Comparison of ENCODE assay signal across 9 mouse cellular contexts in the genomic region with DNA sequence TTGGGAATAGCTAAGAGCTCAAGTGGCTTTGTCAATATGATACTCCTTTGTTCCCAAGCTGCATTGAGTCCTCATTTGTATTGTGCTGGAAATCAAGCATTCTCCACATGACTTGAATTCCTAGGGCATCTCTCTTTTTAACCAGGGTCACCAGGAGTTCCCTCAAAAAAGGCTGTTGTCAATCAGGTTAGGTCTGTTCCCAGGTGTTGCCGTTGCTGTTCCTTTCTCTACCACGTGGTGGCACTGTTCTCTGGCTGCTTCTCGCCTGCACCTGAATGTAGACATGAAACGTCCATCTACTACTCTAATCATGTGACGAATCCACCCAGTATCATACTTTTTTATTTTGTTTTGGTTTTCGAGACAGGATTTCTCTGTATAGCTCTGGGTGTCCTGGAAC.
A peak's percentile ranks its signal among the peaks of the same experiment; 100 is the strongest.
DNase-seq lines count a peak whose midpoint lies in the region; ATAC-seq and TF ChIP-seq lines count a peak whose summit lies in the region.
"Had no signal": no experiment of that assay in that cellular context is flagged by ENCODE, and none has a peak within 500 bp of the region (broad histone marks: within the 10 kb centered on the region; RNA-seq: fewer than 3 reads in every experiment).

No protein-coding gene starts in this region.

- in situ Hi-C loops in CH12.LX (cut with MboI; ENCODE audit: low pct_ligation_motif_present, low pct_unique_long_range_greater_than_20kb, low sequenced_read_pairs): no loop called here

- no peak for TF ChIP-seq POLR2A in CH12.LX (IDR thresholded peaks at IDR 0.05; ENCODE audit: low read depth, low read length)
- TF ChIP-seq POLR2A in lung, adult 2 months (IDR thresholded peaks at IDR 0.05; ENCODE audit: borderline replicate concordance, extremely low read depth, low read depth, low read length): no peak

- peak; percentile 72 for DNase-seq in CH12.LX (ENCODE audit: extremely low read depth)
- DNase-seq in adrenal gland, adult 18-20 months (ENCODE audit: low spot score in 2 of 2): peak; percentile 72 to 75
- peak; percentile 71 for DNase-seq in embryo, embryonic 10.5 days (ENCODE audit: low spot score)
- peak; percentile 67 to 82 for DNase-seq in kidney, postnatal 25 days
- peak; percentile 65 for DNase-seq in lung, adult 2 months
- peak; percentile 62 to 74 for DNase-seq in right cerebral cortex, adult 2 months (ENCODE audit: low spot score in 2 of 2)
- peak; percentile 42 to 53 for DNase-seq in urinary bladder, postnatal 36 days (ENCODE audit: low spot score in 2 of 2)

- no peaks in the 10 kb centered on the region for H3K9me3 ChIP-seq in CH12.LX (replicated peaks; ENCODE audit: low read length)
- H3K9me3 ChIP-seq in heart, embryonic 11.5 days (replicated peaks; ENCODE audit: control insufficient read depth, low read length): no peaks in the 10 kb centered on the region
- H3K9me3 ChIP-seq: heart, embryonic 15.5 days had no signal

- WGBS in heart, embryonic 11.5 days (ENCODE audit: insufficient replicate concordance): 25% methylated on average over 6 of the region's 6 CpGs
- WGBS in lung, adult 2 months: 19% methylated on average over 6 of the region's 6 CpGs

- no peak overlapping the region for H3K27ac ChIP-seq in CH12.LX (ENCODE audit: insufficient read depth, low read depth)
- H3K27ac ChIP-seq in heart, embryonic 11.5 days (ENCODE audit: low read depth, low read length): no peak overlapping the region
- H3K27ac ChIP-seq: heart, embryonic 15.5 days had no signal

- no peaks in the 10 kb centered on the region for H3K4me1 ChIP-seq in CH12.LX (ENCODE audit: control insufficient read depth in 1 of 2, insufficient read depth in 2 of 2)
- H3K4me1 ChIP-seq in heart, embryonic 11.5 days (ENCODE audit: control insufficient read depth, insufficient read depth, low read length): no peaks in the 10 kb centered on the region
- no peaks in the 10 kb centered on the region for H3K4me1 ChIP-seq in lung, adult 2 months (ENCODE audit: control insufficient read depth, insufficient read depth, low read length)
- H3K4me1 ChIP-seq: heart, embryonic 15.5 days had no signal

- H3K27me3 ChIP-seq in CH12.LX (replicated peaks): no peaks in the 10 kb centered on the region
- H3K27me3 ChIP-seq in heart, embryonic 11.5 days (ENCODE audit: control insufficient read depth, insufficient read depth, low read length): no peaks in the 10 kb centered on the region
- H3K27me3 ChIP-seq: heart, embryonic 15.5 days had no signal

- no peaks in the 10 kb centered on the region for H3K79me2 ChIP-seq in CH12.LX (replicated peaks; ENCODE audit: control insufficient read depth, extremely low read depth, insufficient read depth, poor library complexity, severe bottlenecking)

- peak; percentile 88 to 98 for TF ChIP-seq CTCF in CH12.LX (conservative IDR thresholded peaks at IDR 0.05 in 1 of 2, IDR thresholded peaks at IDR 0.05 in 1 of 2; ENCODE audit: low read depth in 2 of 2, low read length in 2 of 2)
- TF ChIP-seq CTCF in lung, adult 2 months (IDR thresholded peaks at IDR 0.05; ENCODE audit: insufficient read depth, low read length): peak; percentile 96

- no peaks in the 10 kb centered on the region for H3K36me3 ChIP-seq in CH12.LX (replicated peaks in 1 of 2; ENCODE audit: control insufficient read depth in 1 of 2, insufficient read depth in 1 of 2, low read length in 1 of 2)
- H3K36me3 ChIP-seq in heart, embryonic 11.5 days (ENCODE audit: control insufficient read depth, insufficient read depth, low read length): no peaks in the 10 kb centered on the region
- H3K36me3 ChIP-seq: heart, embryonic 15.5 days had no signal

- peak overlapping the region; percentile 42; the same call in 1 of the 2 replicates for H3K4me2 ChIP-seq in CH12.LX (ENCODE audit: insufficient read depth, low read depth, poor library complexity, severe bottlenecking)
- no peak overlapping the region for H3K4me2 ChIP-seq in heart, embryonic 11.5 days
- H3K4me2 ChIP-seq: heart, embryonic 15.5 days had no signal

- dilution Hi-C loops in CH12.LX (cut with MboI; ENCODE audit: extremely low pct_ligation_motif_present, extremely low pct_unique_long_range_greater_than_20kb, low sequenced_read_pairs): no loop called here

- TF ChIP-seq RAD21 in CH12.LX (IDR thresholded peaks at IDR 0.05; ENCODE audit: low read depth, low read length): peak; percentile 71

- no peak for TF ChIP-seq EP300 in CH12.LX (IDR thresholded peaks at IDR 0.05; ENCODE audit: low read length)

- ATAC-seq in heart, embryonic 11.5 days (replicated peaks; ENCODE audit: insufficient number of reproducible peaks, low FRiP score, low TSS enrichment): 0 out of 2 replicates have a peak, but pooled peaks have one; percentile 18

- H3K4me3 ChIP-seq in CH12.LX (replicated peaks in 1 of 3; ENCODE audit: low read depth in 2 of 3, low read length in 2 of 3, poor library complexity in 1 of 3): no peak overlapping the region
- H3K4me3 ChIP-seq in heart, embryonic 11.5 days (ENCODE audit: low read depth, low read length): no peak overlapping the region
- H3K4me3 ChIP-seq in lung, adult 2 months (replicated peaks; ENCODE audit: extremely low read depth, low read depth, low read length): no peak overlapping the region
- H3K4me3 ChIP-seq: heart, embryonic 15.5 days had no signal

- H3K9ac ChIP-seq in CH12.LX (ENCODE audit: insufficient read depth, low read depth): no peak overlapping the region
- no peak overlapping the region for H3K9ac ChIP-seq in heart, embryonic 11.5 days (ENCODE audit: low read depth, low read length)
- H3K9ac ChIP-seq: heart, embryonic 15.5 days had no signal

TF ChIP-seq in CH12.LX, 34 proteins besides CTCF, POLR2A, EP300 and RAD21:
- TF ChIP-seq GABPA (IDR thresholded peaks at IDR 0.05; ENCODE audit: insufficient replicate concordance, low read depth, low read length) (no peak), POLR2AphosphoS2 (IDR thresholded peaks at IDR 0.05; ENCODE audit: low read depth, low read length) (no peak), CHD1 (IDR thresholded peaks at IDR 0.05; ENCODE audit: low read depth, low read length) (no peak), TCF12 (IDR thresholded peaks at IDR 0.05; ENCODE audit: low read depth, low read length) (no peak), NELFE (IDR thresholded peaks at IDR 0.05; ENCODE audit: low read depth, low read length) (no peak), JUND (conservative IDR thresholded peaks at IDR 0.05; ENCODE audit: low read depth, low read length) (no peak), KAT2A (IDR thresholded peaks at IDR 0.05; ENCODE audit: insufficient replicate concordance, low read length) (no peak), SMC3 (IDR thresholded peaks at IDR 0.05; ENCODE audit: low read depth, low read length) (peak; percentile 86), ZKSCAN1 (IDR thresholded peaks at IDR 0.05; ENCODE audit: borderline replicate concordance, low read depth, low read length) (no peak), ZNF384 (IDR thresholded peaks at IDR 0.05; ENCODE audit: low read depth, low read length) (no peak), MAX (IDR thresholded peaks at IDR 0.05; ENCODE audit: low read length) (peak; percentile 87), HCFC1 (IDR thresholded peaks at IDR 0.05; ENCODE audit: low read depth, low read length) (no peak), ETS1 (conservative IDR thresholded peaks at IDR 0.05; ENCODE audit: low read depth, low read length) (no peak), ZC3H11A (IDR thresholded peaks at IDR 0.05; ENCODE audit: low read depth, low read length) (no peak)
